Mouse (Mus musculus) urinary bladder, postnatal 14 days (tissue): ENCODE measurements around the gene Mfrp.
A peak's percentile ranks its signal among the peaks of the same experiment; 100 is the strongest.

Experiments
- DNase-seq: peaks from one replicate; pipeline ENCODE4 v3.0.0; 2021; ENCODE audit warnings: low spot score

Gene Mfrp

GRCm38 (mm10) chr9:44130581-44131275 lies 29.2 kb downstream of the Mfrp start:
- no peak for DNase-seq

- no peak for DNase-seq
Measured at GRCm38 (mm10) chr9:44131276-44131590, 29.7 kb downstream of the Mfrp start.

GRCm38 (mm10) chr9:44132200-44132599 lies 30.7 kb downstream of the Mfrp start:
- no peak for DNase-seq

- DNase-seq: no peak
Measured at GRCm38 (mm10) chr9:44133287-44133686, 31.8 kb downstream of the Mfrp start.

GRCm38 (mm10) chr9:44134101-44134850 lies 32.7 kb downstream of the Mfrp start, which contains the start of gene Mcam:
Mcam (plus strand) TSS chr9:44134469.
- peak; percentile 70 for DNase-seq

GRCm38 (mm10) chr9:44134851-44135730 lies 33.6 kb downstream of the Mfrp start:
- DNase-seq: peak; percentile 57

GRCm38 (mm10) chr9:44135731-44136411 lies 34.3 kb downstream of the Mfrp start:
- DNase-seq: no peak

- no peak for DNase-seq
Measured at GRCm38 (mm10) chr9:44137846-44138245, 36.3 kb downstream of the Mfrp start.

- DNase-seq: no peak
Measured at GRCm38 (mm10) chr9:44141951-44142350, 40.4 kb downstream of the Mfrp start.

GRCm38 (mm10) chr9:44143421-44143820 lies 41.9 kb downstream of the Mfrp start:
- DNase-seq: no peak

GRCm38 (mm10) chr9:44144023-44144717 lies 42.6 kb downstream of the Mfrp start:
- DNase-seq: no peak

GRCm38 (mm10) chr9:44144718-44145060 lies 43.2 kb downstream of the Mfrp start:
- DNase-seq: no peak

- DNase-seq: no peak
Measured at GRCm38 (mm10) chr9:44147290-44147689, 45.8 kb downstream of the Mfrp start.
